Mouse (Mus musculus): Measurements from ENCODE around the gene Zfp715.

DNA sequence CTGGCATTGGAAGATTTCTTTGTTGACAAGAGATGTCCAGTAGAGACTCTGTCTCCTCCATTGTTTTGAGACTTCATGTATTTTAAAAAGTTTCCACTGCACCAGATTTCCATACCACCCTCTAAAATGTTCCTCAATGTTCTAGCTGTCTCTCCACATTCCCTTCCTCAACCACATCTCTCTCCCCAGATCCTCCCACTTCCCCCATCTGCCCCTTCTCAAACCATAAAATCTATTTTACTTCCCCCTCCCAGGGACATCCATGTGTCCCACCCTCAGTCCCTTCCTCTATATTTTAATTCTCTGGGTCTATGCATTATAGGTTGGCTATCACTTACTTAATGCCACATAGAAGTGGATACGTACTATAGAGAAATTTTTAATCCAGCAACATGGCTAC lies 48.3 kb upstream of the Zfp715 start:
- TF ChIP-seq CTCF (IDR thresholded peaks at IDR 0.05; ENCODE audit: extremely low read depth, insufficient read depth, insufficient read length, insufficient replicate concordance) (no peak), POLR2A (IDR thresholded peaks at IDR 0.05; ENCODE audit: low read depth, low read length) (no peak)

All from spleen, adult 2 months (tissue).